Mouse (Mus musculus) small intestine, adult 2 months (tissue): Measurements from ENCODE around the gene Ankfn1.

ENCODE experiments used
- CTCF ChIP-seq: fragments of 200-500 bp; IDR thresholded peaks from 2 replicates; pipeline ENCODE4 v1.5.1; 2012; ENCODE audit warnings: low read depth, mild to moderate bottlenecking, control low read depth, inconsistent platforms, low read length, moderate library complexity, mixed read lengths; ENCODE audit not compliant: insufficient replicate concordance, insufficient read length; ENCODE audit errors: extremely low read depth
- POLR2A ChIP-seq: fragments of 200-500 bp; IDR thresholded peaks from 2 replicates; pipeline ENCODE4 v1.6.1; 2012; ENCODE audit warnings: low read depth, mild to moderate bottlenecking, control low read depth, inconsistent platforms, low read length, moderate library complexity

- no peak for TF ChIP-seq POLR2A
- no peak for TF ChIP-seq CTCF
These were observed 80.7 kb downstream of the Ankfn1 start for GRCm38 (mm10) chr11:89696431-89697403.
